Mouse (Mus musculus): ENCODE results near the gene Tmem208.
A peak's percentile ranks its signal among the peaks of the same experiment; 100 is the strongest.

GRCm38 (mm10) chr8:105317941-105318340, 8.2 kb upstream of the Tmem208 start:
- TF ChIP-seq CTCF (IDR thresholded peaks at IDR 0.05) = no peak
- TF ChIP-seq EP300 (IDR thresholded peaks at IDR 0.05) = peak; percentile 17; the same call in 1 of the 2 replicates
